Mouse (Mus musculus): ENCODE data around the gene Echs1. TPM values are rescaled to one million over a fixed set of nuclear protein-coding genes. Genes with fewer than 3 reads are reported as not detected.

Gene Echs1
- total RNA-seq (2021) = 10 to 100 TPM; 51.6 to 52.6 TPM
- long read RNA-seq, experiment 1, full-length matches to known transcripts = 34 of 38 reads
- long read RNA-seq, experiment 1, partial matches to known transcripts = 1 of 38 reads
- long read RNA-seq, experiment 1, other reads (novel, unspliced or antisense) = 3 of 38 reads
- long read RNA-seq, experiment 2, transcript Echs1-201 (8 exons, 1,557 nt) = major isoform, 42 of 52 reads
- long read RNA-seq, experiment 2, partial matches to known transcripts = 4 of 52 reads
- long read RNA-seq, experiment 2, other reads (novel, unspliced or antisense) = 6 of 52 reads

DNA sequence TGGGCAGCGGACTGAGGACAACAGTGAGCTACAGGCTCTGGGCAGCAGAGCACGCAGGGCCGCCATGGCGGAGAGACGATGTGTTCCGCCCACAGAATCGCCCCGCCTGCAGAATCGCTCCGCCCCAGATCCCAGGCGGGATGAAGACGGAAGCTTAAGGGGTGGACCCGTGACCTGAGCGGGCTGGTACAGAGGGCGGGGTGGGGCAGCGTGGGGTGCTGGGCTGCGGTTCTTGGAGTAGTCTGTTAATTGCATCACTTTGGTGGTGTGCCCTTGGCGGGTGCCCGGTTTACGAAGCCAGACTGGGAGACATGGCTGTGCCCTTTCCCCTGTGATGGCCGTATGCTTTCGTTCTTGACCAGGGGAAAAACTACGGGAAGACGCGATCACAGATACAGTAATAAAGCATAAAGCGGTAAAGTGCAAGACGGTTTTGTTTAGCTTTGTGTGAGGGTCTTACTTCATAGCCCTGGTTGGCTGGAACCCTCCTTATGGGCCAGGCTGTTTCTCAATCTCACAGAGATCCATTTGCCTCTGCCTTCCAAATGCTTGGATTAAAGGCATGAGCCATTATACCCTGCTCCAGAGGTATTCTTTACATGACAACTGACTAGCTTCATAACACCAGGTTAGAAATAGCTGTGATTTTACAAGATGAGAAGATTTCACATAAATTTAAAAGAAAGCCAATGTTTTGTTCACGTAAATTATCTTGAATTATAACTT, at the start of gene Echs1:
Echs1 (minus strand) TSS at position 148 of the 726 bp plus-strand sequence.
- intact Hi-C loops (cut with DNase I) = loop anchor here (2.0 kb wide), 1 partner anchor 36 kb away; no protein-coding TSS in a partner anchor
- no peak for TF ChIP-seq CTCF (IDR thresholded peaks at IDR 0.05)
- peak; percentile 82 to 87 for DNase-seq (ENCODE audit: extremely low spot score in 1 of 2, low spot score in 2 of 2)
- Histone ChIP-seq H3K4me3 (peak within 1 kb of the TSS; percentile 85), H3K27ac (peak within 1 kb of the TSS; percentile 96)

DNA sequence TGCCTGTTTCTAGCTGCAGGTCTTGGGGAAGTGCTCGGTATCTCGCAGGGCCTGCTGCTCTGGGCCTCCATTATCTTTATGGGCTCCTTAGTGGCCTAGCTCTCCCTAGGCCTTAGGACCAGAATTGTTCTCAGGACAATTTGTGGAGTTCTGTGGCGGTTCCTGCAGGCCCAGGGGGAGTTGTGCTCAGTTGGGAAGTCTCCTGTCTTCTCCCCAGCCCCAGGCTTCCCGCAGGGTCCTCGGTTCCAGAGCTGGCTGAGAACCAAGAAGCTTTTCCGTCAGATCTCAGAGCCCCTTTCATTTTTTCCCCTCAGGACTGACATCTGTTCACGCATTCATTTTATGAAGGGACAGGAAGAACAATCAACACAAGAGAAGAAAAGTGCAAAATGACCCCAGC, 48.4 kb upstream of the Echs1 start, which contains the start of gene Olfr522:
Olfr522 (minus strand) TSS at position 101 of the 400 bp plus-strand sequence.
- TF ChIP-seq CTCF (IDR thresholded peaks at IDR 0.05) = no peak
- intact Hi-C loops (cut with DNase I) = no loop called here
- no peak for DNase-seq (ENCODE audit: extremely low spot score in 1 of 2, low spot score in 2 of 2)
- H3K27ac ChIP-seq = no peak within 1 kb of the TSS
- no peak within 1 kb of the TSS for H3K4me3 ChIP-seq

DNA sequence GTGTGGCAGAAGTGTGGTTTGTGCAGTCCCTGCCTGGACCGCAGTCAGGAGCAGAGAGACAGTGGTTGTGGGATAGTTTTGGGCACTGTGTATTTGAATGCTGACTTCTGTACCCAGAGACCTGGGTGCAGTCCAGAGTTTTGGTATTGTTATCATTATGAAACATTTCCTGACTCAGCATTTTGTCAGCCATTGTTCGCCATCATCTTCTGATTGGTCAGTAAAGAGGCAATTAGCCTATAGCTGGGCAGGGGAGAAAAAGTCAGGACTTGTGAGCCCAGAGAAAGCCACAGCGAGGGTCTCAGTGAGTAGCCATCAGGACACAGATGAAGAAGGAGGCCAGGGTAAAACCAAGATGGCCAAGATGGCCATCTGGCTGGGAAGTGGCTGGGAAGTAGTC, 44.1 kb upstream of the Echs1 start:
- TF ChIP-seq CTCF (IDR thresholded peaks at IDR 0.05) = no peak
- intact Hi-C loops (cut with DNase I) = no loop called here
- H3K27ac ChIP-seq = no peak overlapping the region
- DNase-seq (ENCODE audit: extremely low spot score in 1 of 2, low spot score in 2 of 2) = no peak
- no peak overlapping the region for H3K4me3 ChIP-seq

DNA sequence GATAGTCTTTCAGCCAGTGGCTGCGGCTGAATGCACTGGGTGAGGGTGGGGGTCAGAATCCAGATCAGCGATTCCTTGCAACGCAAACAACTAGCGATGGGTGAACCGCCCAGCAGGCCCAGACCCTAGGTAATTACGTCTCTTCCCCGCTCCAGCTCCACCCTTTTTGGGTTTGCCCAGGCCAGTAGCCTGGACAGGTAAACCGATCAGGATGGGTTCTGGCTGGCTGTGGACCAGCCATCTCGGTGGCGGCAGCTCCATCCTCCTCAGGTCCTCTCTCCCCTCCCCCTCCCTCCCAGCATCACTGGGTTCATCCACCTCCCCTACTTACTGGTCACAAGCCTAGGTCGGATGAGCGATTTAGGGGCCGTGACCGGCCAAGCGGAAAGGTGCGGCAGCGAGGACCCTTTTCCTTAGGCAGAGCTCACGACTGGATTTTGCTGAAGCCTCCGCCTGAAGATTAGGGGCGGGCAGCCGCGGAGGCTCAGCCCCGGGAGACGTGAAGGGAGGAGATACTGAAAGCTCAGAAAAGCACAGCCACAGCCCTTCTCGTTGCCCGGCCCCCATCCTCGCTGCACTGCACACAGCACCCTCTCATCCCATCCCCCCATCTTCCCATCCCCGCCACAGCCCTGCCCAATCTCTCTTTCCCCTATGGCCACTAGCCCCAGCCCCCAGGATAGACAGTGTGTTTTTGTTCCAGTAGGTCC, 38.1 kb upstream of the Echs1 start, which contains the start of gene Sprn:
Sprn (minus strand) TSS at position 660 of the 710 bp plus-strand sequence.
- Histone ChIP-seq H3K27ac (peak within 1 kb of the TSS; percentile 97), H3K4me3 (peak within 1 kb of the TSS; percentile 73)
- TF ChIP-seq CTCF (IDR thresholded peaks at IDR 0.05) = no peak
- DNase-seq (ENCODE audit: extremely low spot score in 1 of 2, low spot score in 2 of 2) = peak; percentile 74 to 81
- intact Hi-C loops (cut with DNase I) = loop anchor here (2.0 to 5.0 kb wide), 5 partner anchors 32 to 674 kb away; no protein-coding TSS in a partner anchor

DNA sequence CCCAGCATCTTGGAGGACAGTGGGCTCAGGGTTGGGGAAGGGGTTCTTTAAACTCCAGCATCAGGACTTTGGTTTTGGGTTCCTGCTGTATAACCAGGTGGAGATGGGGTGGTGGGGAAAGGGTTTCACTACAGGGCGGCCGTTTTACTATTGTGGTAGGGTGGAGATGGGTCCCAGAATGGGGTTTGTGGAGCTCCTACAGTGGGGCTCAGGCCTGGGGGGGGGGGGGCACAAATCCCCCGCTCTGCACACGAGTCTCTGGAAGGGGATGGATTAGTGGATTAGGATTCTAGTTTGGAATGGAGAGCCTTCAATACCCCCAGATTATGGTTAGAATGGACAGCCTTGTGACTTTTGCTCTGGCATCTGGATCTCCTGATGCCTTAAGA, 37.5 kb upstream of the Echs1 start:
- H3K4me3 ChIP-seq = peak overlapping the region; percentile 73
- DNase-seq (ENCODE audit: extremely low spot score in 1 of 2, low spot score in 2 of 2) = no peak
- H3K27ac ChIP-seq = peak overlapping the region; percentile 97
- intact Hi-C loops (cut with DNase I) = loop anchor here (2.0 to 5.0 kb wide), 5 partner anchors 33 to 675 kb away; no protein-coding TSS in a partner anchor
- TF ChIP-seq CTCF (IDR thresholded peaks at IDR 0.05) = no peak

DNA sequence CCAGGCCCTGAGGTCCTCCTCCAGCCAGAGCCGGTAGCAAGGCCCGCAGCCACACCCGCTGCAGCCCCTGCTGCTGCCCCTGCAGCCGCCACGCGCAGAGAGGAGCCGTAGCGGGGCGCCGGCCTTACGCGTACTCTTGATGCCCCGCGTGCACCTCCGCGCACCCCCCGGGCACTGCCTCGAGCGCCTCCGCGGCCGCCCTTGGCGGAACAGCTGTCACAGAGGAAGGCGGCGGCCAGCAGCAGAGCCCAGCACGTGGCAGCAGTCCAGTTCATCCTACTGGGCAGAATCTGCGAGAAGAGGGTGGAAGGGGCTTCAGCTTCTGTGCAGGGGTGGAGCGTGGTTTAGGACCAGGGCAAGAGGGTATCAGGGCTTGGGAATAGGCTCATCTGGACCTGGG, 37.1 kb upstream of the Echs1 start:
- no peak; the same call in 1 of the 2 replicates for TF ChIP-seq CTCF (IDR thresholded peaks at IDR 0.05)
- peak overlapping the region; percentile 97 for H3K27ac ChIP-seq
- DNase-seq (ENCODE audit: extremely low spot score in 1 of 2, low spot score in 2 of 2) = peak; percentile 56 to 66
- intact Hi-C loops (cut with DNase I) = loop anchor here (5.0 kb wide), 2 partner anchors 579 to 654 kb away; no protein-coding TSS in a partner anchor
- H3K4me3 ChIP-seq = peak overlapping the region; percentile 73

DNA sequence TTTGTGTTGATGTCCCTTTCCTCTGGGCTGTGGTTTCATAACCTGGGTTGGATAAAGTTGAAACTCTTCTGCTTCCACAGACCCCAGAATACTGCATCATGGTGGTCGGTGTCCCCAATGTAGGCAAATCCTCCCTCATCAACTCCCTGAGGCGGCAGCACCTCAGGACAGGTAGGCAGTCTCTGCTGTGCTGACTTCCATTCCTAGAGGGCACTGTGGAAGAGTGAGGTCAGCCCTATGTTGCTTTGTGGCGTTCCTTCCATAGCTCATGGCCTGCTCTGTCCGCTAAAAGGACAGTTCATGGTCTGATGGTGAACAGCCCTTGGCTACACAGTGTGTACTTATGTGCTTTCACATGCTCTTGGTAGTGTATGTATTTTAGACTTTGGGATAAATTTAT, 28.3 kb upstream of the Echs1 start:
- peak; percentile 43 for TF ChIP-seq CTCF (IDR thresholded peaks at IDR 0.05)
- Histone ChIP-seq H3K27ac (no peak overlapping the region), H3K4me3 (no peak overlapping the region)
- intact Hi-C loops (cut with DNase I) = loop anchor here (5.0 kb wide), 1 partner anchor 177 kb away; no protein-coding TSS in a partner anchor
- no peak for DNase-seq (ENCODE audit: extremely low spot score in 1 of 2, low spot score in 2 of 2)

DNA sequence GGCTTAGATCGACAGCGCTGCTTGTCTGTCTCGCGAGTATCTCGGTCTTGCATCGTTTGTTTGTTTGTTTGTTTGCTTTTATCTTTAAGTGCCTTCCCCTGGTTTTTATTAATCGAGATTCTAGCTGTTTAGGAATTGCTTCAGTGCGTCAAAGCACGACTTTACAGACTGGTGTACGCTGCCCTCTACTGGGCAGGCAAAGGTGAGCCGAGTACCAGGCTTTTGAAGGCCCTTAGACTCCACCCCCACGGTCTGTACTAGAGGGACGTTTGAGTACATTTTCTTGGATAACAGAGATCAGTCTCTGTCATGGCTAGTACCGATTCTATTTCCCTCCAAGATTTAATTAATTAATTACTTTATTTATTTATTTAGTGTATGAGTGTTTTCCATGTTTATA, 25.1 kb upstream of the Echs1 start:
- peak; percentile 78 for TF ChIP-seq CTCF (IDR thresholded peaks at IDR 0.05)
- 0 out of 2 replicates have a peak overlapping the region, but pooled peaks have one; percentile 22 for H3K4me3 ChIP-seq
- no peak overlapping the region for H3K27ac ChIP-seq
- intact Hi-C loops (cut with DNase I) = loop anchor here (1.0 to 5.0 kb wide), 2 partner anchors 63 to 174 kb away; no protein-coding TSS in a partner anchor
- DNase-seq (ENCODE audit: extremely low spot score in 1 of 2, low spot score in 2 of 2) = peak; percentile 48 to 57

DNA sequence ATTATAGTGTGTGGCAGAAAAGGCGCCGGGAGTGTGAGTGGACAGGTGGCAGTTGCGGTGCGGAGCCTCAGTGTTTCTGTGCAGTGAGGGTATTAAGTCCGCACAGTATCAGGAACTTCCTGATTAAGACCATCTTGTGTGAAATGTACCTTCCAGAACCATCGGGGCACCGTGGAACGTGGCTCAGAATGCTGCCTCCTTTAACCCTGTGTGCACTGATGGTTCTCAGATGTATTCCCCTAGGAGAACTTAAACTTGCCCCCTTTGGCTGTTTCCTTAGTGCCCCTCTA, 21.7 kb upstream of the Echs1 start:
- Histone ChIP-seq H3K4me3 (peak overlapping the region; percentile 80), H3K27ac (peak overlapping the region; percentile 96)
- intact Hi-C loops (cut with DNase I) = no loop called here
- TF ChIP-seq CTCF (IDR thresholded peaks at IDR 0.05) = no peak
- no peak for DNase-seq (ENCODE audit: extremely low spot score in 1 of 2, low spot score in 2 of 2)

DNA sequence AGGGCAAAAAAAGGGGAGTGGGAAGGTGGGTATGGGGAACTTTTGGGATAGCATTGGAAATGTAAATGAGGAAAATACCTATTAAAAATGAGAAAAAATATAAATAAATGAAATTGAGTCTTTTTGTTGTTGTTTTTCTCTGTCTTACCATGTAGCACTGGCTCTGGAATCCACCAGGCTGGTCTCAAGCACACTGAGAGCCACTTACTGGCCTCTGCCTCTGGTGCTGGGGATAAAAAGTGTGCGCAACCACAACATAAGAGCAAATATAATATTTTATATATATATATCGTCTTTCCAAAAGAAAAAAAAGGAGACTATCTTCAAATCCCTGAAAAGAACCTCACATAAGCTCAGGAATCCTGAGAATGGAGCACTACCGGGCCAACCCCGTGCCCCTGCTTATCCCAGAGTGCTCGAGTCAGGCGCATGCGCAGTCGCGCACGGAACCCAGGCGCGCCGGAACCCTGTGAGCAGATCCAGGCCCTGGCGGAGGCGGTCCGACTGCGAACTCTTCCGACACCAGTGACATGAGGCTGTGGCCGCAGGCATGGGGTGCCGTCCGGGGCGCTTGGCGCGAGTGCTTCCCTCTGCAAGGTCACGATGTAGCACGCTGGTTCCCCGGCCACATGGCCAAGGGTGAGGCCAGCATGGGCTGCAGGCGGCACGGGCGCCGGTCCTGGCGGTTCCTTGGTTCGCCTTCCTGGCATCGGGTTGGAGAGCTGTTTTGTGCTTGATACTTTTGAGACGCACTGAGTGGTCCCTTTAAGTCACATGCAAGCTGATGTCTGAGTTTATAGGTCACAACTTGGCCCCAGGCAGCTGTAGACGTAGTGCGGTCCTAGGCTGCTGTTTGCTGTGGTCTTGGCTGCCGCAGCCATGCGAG, 21.1 kb upstream of the Echs1 start, which contains the start of gene Mtg1:
Mtg1 (plus strand) TSS at position 430 of the 886 bp plus-strand sequence.
- intact Hi-C loops (cut with DNase I) = loop anchor here (1.0 kb wide), 1 partner anchor 35 kb away; the partner anchor contains the start of gene Fuom

More for the DNA sequence above, 21.1 kb upstream of the Echs1 start, which contains the start of gene Mtg1:
- peak within 1 kb of the TSS; percentile 96 for H3K27ac ChIP-seq
- DNase-seq (ENCODE audit: extremely low spot score in 1 of 2, low spot score in 2 of 2) = peak; percentile 97 to 98
- H3K4me3 ChIP-seq = peak within 1 kb of the TSS; percentile 80
- no peak for TF ChIP-seq CTCF (IDR thresholded peaks at IDR 0.05)
